Mouse (Mus musculus) heart, embryonic 12.5 days (tissue): ENCODE results near the gene Cnot8. TPM values are rescaled to one million over a fixed set of nuclear protein-coding genes. Genes with fewer than 3 reads are reported as not detected.
A peak's percentile ranks its signal among the peaks of the same experiment; 100 is the strongest.

Experiments
- ATAC-seq: fragments of 200-750 bp; cut with Nextera tagmentation; 2 replicates; pipeline ENCODE4 v1.8.0; 2017; ENCODE audit warnings: moderate TSS enrichment, moderate library complexity; ENCODE audit not compliant: insufficient number of reproducible peaks, low FRiP score
- H3K27ac ChIP-seq: fragments of 300-500 bp; sonication (generic); 2 replicates; pipeline ENCODE4 v1.5.1; 2016; ENCODE audit warnings: mild to moderate bottlenecking, moderate library complexity; ENCODE audit not compliant: poor library complexity, severe bottlenecking
- H3K27me3 ChIP-seq: fragments of 300-500 bp; sonication (generic); replicated peaks from 2 replicates; pipeline ENCODE4 v1.6.1; 2016; ENCODE audit warnings: mild to moderate bottlenecking, moderate library complexity
- H3K36me3 ChIP-seq: fragments of 300-500 bp; sonication (generic); 2 replicates; pipeline ENCODE4 v1.6.1; 2016; ENCODE audit warnings: mild to moderate bottlenecking, moderate library complexity
- H3K4me1 ChIP-seq: fragments of 300-500 bp; sonication (generic); replicated peaks from 2 replicates; pipeline ENCODE4 v1.6.1; 2016; ENCODE audit warnings: mild to moderate bottlenecking
- H3K4me2 ChIP-seq: fragments of 300-500 bp; sonication (generic); 2 replicates; pipeline ENCODE4 v1.6.1; 2016; ENCODE audit warnings: mild to moderate bottlenecking, moderate library complexity
- H3K4me3 ChIP-seq: fragments of 300-500 bp; sonication (generic); 2 replicates; pipeline ENCODE4 v1.5.1; 2016; ENCODE audit warnings: mild to moderate bottlenecking
- H3K9ac ChIP-seq: fragments of 300-500 bp; sonication (generic); 2 replicates; pipeline ENCODE4 v1.6.1; 2016; ENCODE audit warnings: mild to moderate bottlenecking, moderate library complexity
- H3K9me3 ChIP-seq: fragments of 300-500 bp; sonication (generic); replicated peaks from 2 replicates; pipeline ENCODE4 v1.6.1; 2016; ENCODE audit warnings: mild to moderate bottlenecking, moderate library complexity
- WGBS: fragments of 180-500 bp; shearing (Covaris S2); methylation state at CpG from one replicate; pipeline ENCODE4 v1.1.7; 2016; 5-methylcytosine and 5-hydroxymethylcytosine counted together
- polyA plus RNA-seq: library from polyadenylated mRNA; unstranded; fragments of >200 nt; fragmentation: Nextera tagmentation; extraction: Ambion mirVana; gene quantifications from 2 replicates; pipeline ENCODE4 v1.2.1, GENCODE M21; 2016

The Cnot8 gene
- polyA plus RNA-seq, 1 experiment from 2014 or later: 71.7 TPM

GRCm38 (mm10) chr11:58127544-58127943, 23.6 kb downstream of the Cnot8 start:
- Histone ChIP-seq H3K4me2 (no peak overlapping the region), H3K9me3 (no peaks in the 10 kb centered on the region), H3K27ac (no peak overlapping the region), H3K4me1 (peaks cover 34% of the 10 kb centered on the region), H3K9ac (no peak overlapping the region), H3K36me3 (peaks cover 74% of the 10 kb centered on the region), H3K4me3 (no peak overlapping the region), H3K27me3 (no peaks in the 10 kb centered on the region)
- peak; percentile 73 for ATAC-seq
- 63% methylated on average over 2 of the region's 2 CpGs for WGBS

- Histone ChIP-seq H3K4me2 (no peak overlapping the region), H3K36me3 (peaks cover 73% of the 10 kb centered on the region), H3K27ac (no peak overlapping the region), H3K4me3 (no peak overlapping the region), H3K9ac (no peak overlapping the region), H3K4me1 (peaks cover 25% of the 10 kb centered on the region), H3K27me3 (no peaks in the 10 kb centered on the region), H3K9me3 (no peaks in the 10 kb centered on the region)
- 78% methylated on average over 6 of the region's 6 CpGs for WGBS
- no peak for ATAC-seq
These were observed 25.4 kb downstream of the Cnot8 start for GRCm38 (mm10) chr11:58129302-58129843.

- WGBS: 95% methylated on average over 3 of the region's 3 CpGs
These were observed 28.1 kb downstream of the Cnot8 start for GRCm38 (mm10) chr11:58132026-58132425.

GRCm38 (mm10) chr11:58134869-58135268, 30.9 kb downstream of the Cnot8 start:
- Histone ChIP-seq H3K9ac (no peak overlapping the region), H3K27ac (no peak overlapping the region), H3K27me3 (no peaks in the 10 kb centered on the region), H3K4me1 (no peaks in the 10 kb centered on the region), H3K4me2 (no peak overlapping the region), H3K4me3 (no peak overlapping the region), H3K9me3 (no peaks in the 10 kb centered on the region), H3K36me3 (peaks cover 95% of the 10 kb centered on the region)
- ATAC-seq: no peak

More at GRCm38 (mm10) chr11:58132026-58132425, 28.1 kb downstream of the Cnot8 start:
- H3K36me3 ChIP-seq: peaks cover 94% of the 10 kb centered on the region
- H3K4me1 ChIP-seq: no peaks in the 10 kb centered on the region
- no peaks in the 10 kb centered on the region for H3K9me3 ChIP-seq
- H3K9ac ChIP-seq: no peak overlapping the region
- no peaks in the 10 kb centered on the region for H3K27me3 ChIP-seq
- no peak overlapping the region for H3K4me2 ChIP-seq
- ATAC-seq: no peak
- no peak overlapping the region for H3K27ac ChIP-seq
- H3K4me3 ChIP-seq: no peak overlapping the region

- no peak overlapping the region for H3K4me3 ChIP-seq
- H3K27me3 ChIP-seq: no peaks in the 10 kb centered on the region
- ATAC-seq: no peak
- peaks cover 94% of the 10 kb centered on the region for H3K36me3 ChIP-seq
- no peak overlapping the region for H3K4me2 ChIP-seq
- no peak overlapping the region for H3K9ac ChIP-seq
- H3K4me1 ChIP-seq: no peaks in the 10 kb centered on the region
- no peak overlapping the region for H3K27ac ChIP-seq
- H3K9me3 ChIP-seq: no peaks in the 10 kb centered on the region
These were observed 31.3 kb downstream of the Cnot8 start for GRCm38 (mm10) chr11:58135296-58135695.

- Histone ChIP-seq H3K27me3 (no peaks in the 10 kb centered on the region), H3K4me2 (no peak overlapping the region), H3K4me1 (no peaks in the 10 kb centered on the region), H3K27ac (no peak overlapping the region), H3K36me3 (peaks cover 94% of the 10 kb centered on the region), H3K9me3 (no peaks in the 10 kb centered on the region), H3K9ac (no peak overlapping the region), H3K4me3 (no peak overlapping the region)
- ATAC-seq: no peak
- 87% methylated on average over 6 of the region's 6 CpGs for WGBS
These were observed 32.7 kb downstream of the Cnot8 start for GRCm38 (mm10) chr11:58136677-58137076.

GRCm38 (mm10) chr11:58138821-58139220, 34.9 kb downstream of the Cnot8 start:
- no peak for ATAC-seq
- H3K27ac ChIP-seq: no peak overlapping the region
- 85% methylated on average over 11 of the region's 11 CpGs for WGBS

GRCm38 (mm10) chr11:58139466-58139865, 35.5 kb downstream of the Cnot8 start:
- no peaks in the 10 kb centered on the region for H3K9me3 ChIP-seq
- no peak for ATAC-seq
- no peak overlapping the region for H3K9ac ChIP-seq
- no peak overlapping the region for H3K4me3 ChIP-seq
- WGBS: 72% methylated on average over 3 of the region's 3 CpGs
- H3K27ac ChIP-seq: no peak overlapping the region
- no peaks in the 10 kb centered on the region for H3K4me1 ChIP-seq
- H3K36me3 ChIP-seq: peaks cover 93% of the 10 kb centered on the region
- H3K27me3 ChIP-seq: no peaks in the 10 kb centered on the region
- H3K4me2 ChIP-seq: no peak overlapping the region

More at GRCm38 (mm10) chr11:58138821-58139220, 34.9 kb downstream of the Cnot8 start:
- Histone ChIP-seq H3K4me1 (no peaks in the 10 kb centered on the region), H3K9me3 (no peaks in the 10 kb centered on the region), H3K36me3 (peaks cover 93% of the 10 kb centered on the region), H3K4me3 (no peak overlapping the region), H3K9ac (no peak overlapping the region), H3K27me3 (no peaks in the 10 kb centered on the region), H3K4me2 (no peak overlapping the region)

GRCm38 (mm10) chr11:58143704-58144426, 39.9 kb downstream of the Cnot8 start:
- WGBS: 87% methylated on average over 9 of the region's 9 CpGs
- Histone ChIP-seq H3K4me2 (no peak overlapping the region), H3K4me1 (no peaks in the 10 kb centered on the region), H3K9ac (no peak overlapping the region), H3K9me3 (no peaks in the 10 kb centered on the region), H3K4me3 (no peak overlapping the region), H3K27ac (no peak overlapping the region), H3K36me3 (peaks cover 93% of the 10 kb centered on the region), H3K27me3 (no peaks in the 10 kb centered on the region)
- ATAC-seq: no peak

- no peak for ATAC-seq
- no peaks in the 10 kb centered on the region for H3K27me3 ChIP-seq
- no peak overlapping the region for H3K27ac ChIP-seq
- WGBS: 79% methylated on average over 5 of the region's 5 CpGs
- H3K36me3 ChIP-seq: peaks cover 91% of the 10 kb centered on the region
- H3K9me3 ChIP-seq: no peaks in the 10 kb centered on the region
- H3K4me2 ChIP-seq: no peak overlapping the region
- no peak overlapping the region for H3K4me3 ChIP-seq
- H3K4me1 ChIP-seq: no peaks in the 10 kb centered on the region
- no peak overlapping the region for H3K9ac ChIP-seq
These were observed 42.3 kb downstream of the Cnot8 start for GRCm38 (mm10) chr11:58146241-58146640.

GRCm38 (mm10) chr11:58155458-58155857, 51.5 kb downstream of the Cnot8 start:
- Histone ChIP-seq H3K9me3 (no peaks in the 10 kb centered on the region), H3K4me2 (no peak overlapping the region), H3K27me3 (no peaks in the 10 kb centered on the region), H3K36me3 (peaks cover 76% of the 10 kb centered on the region), H3K4me3 (no peak overlapping the region), H3K4me1 (0 out of 2 replicates have a peak, but pooled peaks cover 4% of the 10 kb centered on the region), H3K9ac (no peak overlapping the region), H3K27ac (no peak overlapping the region)
- no peak for ATAC-seq
- WGBS: 68% methylated on average over 9 of the region's 9 CpGs

- peaks cover 78% of the 10 kb centered on the region for H3K36me3 ChIP-seq
- 73% methylated on average over 3 of the region's 3 CpGs for WGBS
These were observed 52.9 kb downstream of the Cnot8 start for GRCm38 (mm10) chr11:58156871-58157270.

More at GRCm38 (mm10) chr11:58156871-58157270, 52.9 kb downstream of the Cnot8 start:
- no peak for ATAC-seq
- Histone ChIP-seq H3K4me3 (no peak overlapping the region), H3K27me3 (no peaks in the 10 kb centered on the region), H3K9me3 (no peaks in the 10 kb centered on the region), H3K4me1 (0 out of 2 replicates have a peak, but pooled peaks cover 4% of the 10 kb centered on the region), H3K4me2 (no peak overlapping the region), H3K9ac (no peak overlapping the region), H3K27ac (no peak overlapping the region)
